Mouse (Mus musculus) c-Kit-positive CD71-positive TER-119-negative erythroid progenitor cells, embryonic 14.5 days (primary cell): ENCODE measurements around the gene Samhd1.
A peak's percentile ranks its signal among the peaks of the same experiment; 100 is the strongest.
"Not testable (repeated sequence)": the region's sequence is repeated elsewhere in the genome, so short reads cannot be mapped to it uniquely, and the experiment has no call there.

ENCODE experiments used
- DNase-seq: peaks from one replicate; pipeline ENCODE4 v3.0.0-alpha.2; 2013; ENCODE audit warnings: low read depth

Gene Samhd1

GRCm38 (mm10) chr2:157135014-157135413 lies at the start of gene Samhd1:
Gene Samhd1, minus strand, starts transcription at chr2:157135265.
- peak; percentile 96 for DNase-seq

GRCm38 (mm10) chr2:157178167-157178566 lies 43.1 kb upstream of the Samhd1 start:
- no peak for DNase-seq

- no peak for DNase-seq
These were observed 41.2 kb upstream of the Samhd1 start for GRCm38 (mm10) chr2:157176248-157176647.

- no peak for DNase-seq
These were observed 39.4 kb upstream of the Samhd1 start for GRCm38 (mm10) chr2:157174416-157174815.

- no peak for DNase-seq
These were observed 38.5 kb upstream of the Samhd1 start for GRCm38 (mm10) chr2:157173555-157173954.

- no peak for DNase-seq
These were observed 37.9 kb upstream of the Samhd1 start for GRCm38 (mm10) chr2:157172984-157173383.

- no peak for DNase-seq
These were observed 35.6 kb upstream of the Samhd1 start for GRCm38 (mm10) chr2:157170626-157171025.

- no peak for DNase-seq
These were observed 35.1 kb upstream of the Samhd1 start for GRCm38 (mm10) chr2:157170166-157170565.

- no peak for DNase-seq
These were observed 31.5 kb upstream of the Samhd1 start for GRCm38 (mm10) chr2:157166371-157167080.

GRCm38 (mm10) chr2:157165312-157166224 lies 30.5 kb upstream of the Samhd1 start:
- DNase-seq = not testable (repeated sequence)

- DNase-seq = no peak
These were observed 29.0 kb upstream of the Samhd1 start for GRCm38 (mm10) chr2:157164101-157164500.

- no peak for DNase-seq
These were observed 21.0 kb upstream of the Samhd1 start for GRCm38 (mm10) chr2:157156079-157156478.

- no peak for DNase-seq
These were observed 18.2 kb upstream of the Samhd1 start for GRCm38 (mm10) chr2:157153235-157153634.

GRCm38 (mm10) chr2:157148417-157148816 lies 13.4 kb upstream of the Samhd1 start:
- no peak for DNase-seq

GRCm38 (mm10) chr2:157147397-157148020 lies 12.4 kb upstream of the Samhd1 start:
- DNase-seq = no peak

- DNase-seq = no peak
These were observed 10.1 kb upstream of the Samhd1 start for GRCm38 (mm10) chr2:157145173-157145572.

GRCm38 (mm10) chr2:157144132-157144531 lies 9.1 kb upstream of the Samhd1 start:
- DNase-seq = no peak

GRCm38 (mm10) chr2:157141962-157142361 lies 6.9 kb upstream of the Samhd1 start:
- DNase-seq = no peak

- no peak for DNase-seq
These were observed 4.3 kb upstream of the Samhd1 start for GRCm38 (mm10) chr2:157139251-157139802.

- no peak for DNase-seq
These were observed 3.7 kb upstream of the Samhd1 start for GRCm38 (mm10) chr2:157138808-157139207.

- DNase-seq = no peak
These were observed 3.1 kb upstream of the Samhd1 start for GRCm38 (mm10) chr2:157137959-157138731.

- DNase-seq = no peak
These were observed 1.6 kb upstream of the Samhd1 start for GRCm38 (mm10) chr2:157136646-157137045.
